Mouse (Mus musculus) ES-CJ7 (cell line): ENCODE measurements at regions not wholly inside any gene's neighbourhood (a gene's known extent, or its start where the extent isn't known, plus 50 kb on each side); places are given as distances from the start of the nearest gene placed in this dataset.

Experiments used
- DNase-seq: peaks from one replicate; pipeline ENCODE4 v3.0.0; 2011; ENCODE audit warnings: low read depth, low spot score

- no peak for DNase-seq
Observed at GRCm38 (mm10) chr4:31493087-31493511, 470.8 kb upstream of the Map3k7 start.

GRCm38 (mm10) chr4:31499888-31500287 is 464.0 kb upstream of the Map3k7 start:
- DNase-seq: no peak

GRCm38 (mm10) chr4:31500432-31500831 is 463.5 kb upstream of the Map3k7 start:
- no peak for DNase-seq

GRCm38 (mm10) chr4:31525638-31526207 is 438.2 kb upstream of the Map3k7 start:
- DNase-seq: no peak

- no peak for DNase-seq
Observed at GRCm38 (mm10) chr4:31536811-31537210, 427.1 kb upstream of the Map3k7 start.

GRCm38 (mm10) chr4:31553780-31554394 is 410.0 kb upstream of the Map3k7 start:
- DNase-seq: no peak

GRCm38 (mm10) chr4:31555077-31555476 is 408.8 kb upstream of the Map3k7 start:
- DNase-seq: no peak

GRCm38 (mm10) chr4:31557261-31557660 is 406.6 kb upstream of the Map3k7 start:
- DNase-seq: no peak

- no peak for DNase-seq
Observed at GRCm38 (mm10) chr4:31560305-31560704, 403.6 kb upstream of the Map3k7 start.

- DNase-seq: no peak
Observed at GRCm38 (mm10) chr4:31561183-31561582, 402.7 kb upstream of the Map3k7 start.

GRCm38 (mm10) chr4:31561823-31562222 is 402.1 kb upstream of the Map3k7 start:
- DNase-seq: peak; percentile 55

- no peak for DNase-seq
Observed at GRCm38 (mm10) chr4:31566158-31566557, 397.7 kb upstream of the Map3k7 start.

GRCm38 (mm10) chr4:31566834-31567233 is 397.1 kb upstream of the Map3k7 start:
- no peak for DNase-seq

- no peak for DNase-seq
Observed at GRCm38 (mm10) chr4:31569687-31570086, 394.2 kb upstream of the Map3k7 start.

- DNase-seq: no peak
Observed at GRCm38 (mm10) chr4:31576982-31577579, 386.8 kb upstream of the Map3k7 start.

GRCm38 (mm10) chr4:31583495-31583894 is 380.4 kb upstream of the Map3k7 start:
- no peak for DNase-seq

GRCm38 (mm10) chr4:31584171-31584570 is 379.7 kb upstream of the Map3k7 start:
- no peak for DNase-seq

GRCm38 (mm10) chr4:31594089-31594488 is 369.8 kb upstream of the Map3k7 start:
- DNase-seq: no peak

- DNase-seq: no peak
Observed at GRCm38 (mm10) chr4:31601536-31601935, 362.4 kb upstream of the Map3k7 start.

GRCm38 (mm10) chr4:31603776-31604175 is 360.1 kb upstream of the Map3k7 start:
- DNase-seq: no peak

GRCm38 (mm10) chr4:31608811-31609210 is 355.1 kb upstream of the Map3k7 start:
- no peak for DNase-seq

GRCm38 (mm10) chr4:31609559-31609958 is 354.3 kb upstream of the Map3k7 start:
- no peak for DNase-seq

- DNase-seq: no peak
Observed at GRCm38 (mm10) chr4:31612147-31612824, 351.6 kb upstream of the Map3k7 start.
